Mouse (Mus musculus): ENCODE measurements around the gene Xrn2.

- TF ChIP-seq CTCF (IDR thresholded peaks at IDR 0.05; ENCODE audit: low read depth, low read length) (no peak), GATA1 (IDR thresholded peaks at IDR 0.05; ENCODE audit: borderline replicate concordance, low read length) (no peak), POLR2AphosphoS5 (IDR thresholded peaks at IDR 0.05; ENCODE audit: insufficient replicate concordance, low read depth, low read length) (no peak), TAL1 (conservative IDR thresholded peaks at IDR 0.05; ENCODE audit: low read depth, low read length) (no peak)
Measured at GRCm38 (mm10) chr2:147074399-147074798, 61.6 kb downstream of the Xrn2 start.

Measured in G1E (cell line).